Mouse (Mus musculus) intestine, embryonic 16.5 days (tissue): ENCODE data around the gene Rab11a. TPM values are rescaled to one million over a fixed set of nuclear protein-coding genes. Genes with fewer than 3 reads are reported as not detected.

Source experiments
- ATAC-seq: fragments of 200-750 bp; cut with Nextera tagmentation; 2 replicates; pipeline ENCODE4 v1.8.0; 2017; ENCODE audit warnings: moderate TSS enrichment, moderate library complexity
- H3K27ac ChIP-seq: fragments of 300-500 bp; sonication (generic); 2 replicates; pipeline ENCODE4 v1.5.1; 2014; ENCODE audit warnings: mild to moderate bottlenecking, low read length
- H3K27me3 ChIP-seq: fragments of 300-500 bp; sonication (generic); replicated peaks from 2 replicates; pipeline ENCODE4 v1.6.1; 2014; ENCODE audit warnings: low read length, control low read depth, mixed read lengths; ENCODE audit not compliant: control insufficient read depth, insufficient read depth
- H3K36me3 ChIP-seq: fragments of 300-500 bp; sonication (generic); 2 replicates; pipeline ENCODE4 v1.6.1; 2014; ENCODE audit warnings: low read length, control low read depth; ENCODE audit not compliant: control insufficient read depth, insufficient read depth
- H3K4me1 ChIP-seq: fragments of 300-500 bp; sonication (generic); 2 replicates; pipeline ENCODE4 v1.6.1; 2014; ENCODE audit warnings: low read length, control low read depth, mixed read lengths; ENCODE audit not compliant: control insufficient read depth, insufficient read depth
- H3K4me2 ChIP-seq: fragments of 300-500 bp; sonication (generic); 2 replicates; pipeline ENCODE4 v1.6.1; 2014; ENCODE audit warnings: low read depth, low read length, control low read depth
- H3K4me3 ChIP-seq: fragments of 300-500 bp; sonication (generic); 2 replicates; pipeline ENCODE4 v1.5.1; 2014; ENCODE audit warnings: mild to moderate bottlenecking, low read length
- H3K9ac ChIP-seq: fragments of 300-500 bp; sonication (generic); 2 replicates; pipeline ENCODE4 v1.6.1; 2014; ENCODE audit warnings: low read depth, low read length
- H3K9me3 ChIP-seq: fragments of 300-500 bp; sonication (generic); 2 replicates; pipeline ENCODE4 v1.6.1; 2016; ENCODE audit warnings: low read length, control low read depth; ENCODE audit not compliant: control insufficient read depth
- WGBS: fragments of 180-500 bp; shearing (Covaris S2); extraction: QIAGEN DNeasy Blood & Tissue Kit; methylation state at CpG from one replicate; pipeline ENCODE4 v1.1.7; 2014; 5-methylcytosine and 5-hydroxymethylcytosine counted together
- polyA plus RNA-seq: library from polyadenylated mRNA; unstranded; fragments of >200 nt; fragmentation: Nextera tagmentation; extraction: Ambion mirVana; gene quantifications from 2 replicates; pipeline ENCODE4 v1.2.1, GENCODE M21; 2015

The Rab11a gene
- polyA plus RNA-seq: 645 and 812 TPM in 2 replicates

- Histone ChIP-seq H3K4me2 (peak within 1 kb of the TSS; percentile 75), H3K36me3 (no peaks in the 10 kb centered on the region), H3K4me1 (0 out of 2 replicates have a peak, but pooled peaks cover 4% of the 10 kb centered on the region), H3K9ac (peak within 1 kb of the TSS; percentile 95), H3K27me3 (no peaks in the 10 kb centered on the region), H3K4me3 (peak within 1 kb of the TSS; percentile 99), H3K27ac (peak within 1 kb of the TSS; percentile 96), H3K9me3 (no peaks in the 10 kb centered on the region)
- ATAC-seq: peak; percentile 96
- under 1% methylated on average over 61 of the region's 61 CpGs for WGBS
Measured at GRCm38 (mm10) chr9:64737406-64738201, at the start of gene Rab11a. Gene Rab11a (minus strand): TSS chr9:64737758.

DNA sequence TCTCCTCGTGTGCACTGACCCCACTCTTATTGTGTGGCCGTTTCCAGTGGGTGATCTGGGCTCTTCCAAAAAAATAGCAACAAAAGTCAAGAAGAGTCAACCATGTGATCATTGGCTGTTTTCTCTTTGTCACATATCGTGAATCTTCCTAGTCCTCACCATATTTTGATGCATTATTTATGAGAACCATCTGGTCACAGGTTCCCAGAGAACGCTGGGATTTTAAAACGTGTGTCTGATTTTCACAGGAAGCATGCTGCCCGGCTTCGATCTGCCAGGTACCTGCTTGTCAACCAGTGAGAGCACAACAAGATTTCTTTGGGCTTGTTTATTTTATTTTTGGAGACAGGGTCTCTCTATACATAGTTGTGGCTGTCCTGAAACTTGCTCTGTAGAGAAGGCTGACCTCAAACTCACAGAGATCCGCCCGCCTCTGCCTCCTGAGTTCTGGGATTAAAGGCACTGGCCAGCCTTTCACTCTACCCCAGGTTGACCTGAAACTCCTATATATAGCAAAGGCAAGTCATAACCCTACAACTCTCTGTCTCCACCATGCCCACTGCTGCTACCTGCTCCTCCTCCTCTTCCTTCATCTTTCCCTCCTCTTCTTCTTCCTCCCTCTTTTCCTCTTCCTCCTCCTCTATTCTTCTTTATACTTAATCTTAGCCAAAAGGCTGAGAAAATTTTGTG, 48.8 kb upstream of the Rab11a start:
- WGBS: 79% methylated on average over 9 of the region's 9 CpGs
- Histone ChIP-seq H3K36me3 (no peaks in the 10 kb centered on the region), H3K27ac (no peak overlapping the region), H3K4me2 (no peak overlapping the region), H3K9me3 (no peaks in the 10 kb centered on the region), H3K9ac (no peak overlapping the region), H3K4me1 (no peaks in the 10 kb centered on the region), H3K4me3 (no peak overlapping the region), H3K27me3 (no peaks in the 10 kb centered on the region)
- no peak for ATAC-seq

DNA sequence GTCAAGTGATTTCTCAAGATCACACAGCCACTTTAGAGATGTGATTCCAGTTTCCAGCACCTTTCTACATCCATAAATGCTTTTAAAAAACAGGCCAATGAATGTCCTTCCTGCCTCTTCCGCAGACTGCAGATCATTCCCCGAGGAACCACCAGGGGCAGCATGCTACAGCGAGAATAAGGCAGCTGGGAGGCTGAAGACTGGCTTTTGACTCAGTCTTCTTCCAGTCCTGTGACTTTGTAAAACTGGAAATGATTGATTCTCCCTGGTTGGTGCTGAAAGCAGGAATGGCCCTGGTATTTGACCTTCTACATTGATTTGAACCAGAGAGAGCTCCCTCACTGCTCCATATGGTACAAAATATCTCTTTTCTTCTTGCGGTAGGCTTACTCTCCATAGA, 47.3 kb upstream of the Rab11a start:
- Histone ChIP-seq H3K4me2 (no peak overlapping the region), H3K4me1 (no peaks in the 10 kb centered on the region), H3K27me3 (no peaks in the 10 kb centered on the region), H3K9me3 (no peaks in the 10 kb centered on the region), H3K36me3 (no peaks in the 10 kb centered on the region), H3K27ac (no peak overlapping the region), H3K9ac (no peak overlapping the region), H3K4me3 (no peak overlapping the region)
- WGBS: 38% methylated on average over 4 of the region's 4 CpGs
- no peak for ATAC-seq

DNA sequence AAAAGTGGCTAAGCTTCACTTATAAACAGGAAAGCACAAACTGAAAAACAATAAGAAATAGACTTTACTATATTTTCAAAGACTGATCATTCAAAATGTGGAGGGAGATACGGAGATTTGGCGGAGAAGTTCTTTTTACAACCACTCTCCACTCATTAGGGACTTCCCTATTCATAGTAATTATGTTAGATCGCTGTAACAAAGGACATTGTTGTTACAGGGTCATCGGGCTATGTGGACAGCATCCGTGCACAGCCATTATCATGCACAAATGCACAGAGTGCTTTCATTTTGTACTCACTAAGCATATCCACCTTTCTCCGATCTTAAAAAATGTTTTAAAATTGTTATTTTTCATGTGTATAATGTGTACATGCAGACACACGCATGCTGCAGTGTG, 46.0 kb upstream of the Rab11a start:
- no peak overlapping the region for H3K27ac ChIP-seq
- WGBS: 80% methylated on average over 7 of the region's 7 CpGs
- H3K9ac ChIP-seq: no peak overlapping the region
- no peaks in the 10 kb centered on the region for H3K27me3 ChIP-seq
- H3K9me3 ChIP-seq: no peaks in the 10 kb centered on the region
- ATAC-seq: no peak
- no peak overlapping the region for H3K4me3 ChIP-seq
- H3K4me1 ChIP-seq: no peaks in the 10 kb centered on the region
- H3K36me3 ChIP-seq: no peaks in the 10 kb centered on the region
- no peak overlapping the region for H3K4me2 ChIP-seq

- WGBS: 32% methylated on average over 7 of the region's 7 CpGs
- Histone ChIP-seq H3K27me3 (no peaks in the 10 kb centered on the region), H3K4me1 (peaks cover under 1% of the 10 kb centered on the region; the same call in 1 of the 2 replicates), H3K9ac (no peak overlapping the region), H3K27ac (no peak overlapping the region), H3K9me3 (no peaks in the 10 kb centered on the region), H3K4me2 (no peak overlapping the region), H3K4me3 (no peak overlapping the region), H3K36me3 (no peaks in the 10 kb centered on the region)
- no peak for ATAC-seq
Measured at GRCm38 (mm10) chr9:64779628-64780027, 42.1 kb upstream of the Rab11a start.

- WGBS: 70% methylated on average over 1 of the region's 1 CpGs
- no peaks in the 10 kb centered on the region for H3K9me3 ChIP-seq
- H3K27ac ChIP-seq: no peak overlapping the region
- no peak overlapping the region for H3K4me2 ChIP-seq
- H3K4me1 ChIP-seq: peaks cover 6% of the 10 kb centered on the region; the same call in 1 of the 2 replicates
- no peaks in the 10 kb centered on the region for H3K36me3 ChIP-seq
- no peaks in the 10 kb centered on the region for H3K27me3 ChIP-seq
- H3K4me3 ChIP-seq: no peak overlapping the region
- no peak overlapping the region for H3K9ac ChIP-seq
- no peak for ATAC-seq
Measured at GRCm38 (mm10) chr9:64778151-64778550, 40.6 kb upstream of the Rab11a start.

- Histone ChIP-seq H3K4me2 (no peak overlapping the region), H3K4me3 (no peak overlapping the region), H3K36me3 (no peaks in the 10 kb centered on the region), H3K9ac (no peak overlapping the region), H3K27ac (no peak overlapping the region), H3K4me1 (peaks cover 6% of the 10 kb centered on the region; the same call in 1 of the 2 replicates), H3K27me3 (no peaks in the 10 kb centered on the region), H3K9me3 (no peaks in the 10 kb centered on the region)
- 83% methylated on average over 4 of the region's 4 CpGs for WGBS
- ATAC-seq: no peak
Measured at GRCm38 (mm10) chr9:64777441-64777987, 40.0 kb upstream of the Rab11a start.

GRCm38 (mm10) chr9:64775491-64775890, 37.9 kb upstream of the Rab11a start:
- peaks cover 6% of the 10 kb centered on the region; the same call in 1 of the 2 replicates for H3K4me1 ChIP-seq
- 80% methylated on average over 4 of the region's 4 CpGs for WGBS
- no peak for ATAC-seq
- H3K9me3 ChIP-seq: no peaks in the 10 kb centered on the region
- no peaks in the 10 kb centered on the region for H3K27me3 ChIP-seq
- H3K36me3 ChIP-seq: no peaks in the 10 kb centered on the region
- no peak overlapping the region for H3K4me2 ChIP-seq
- H3K9ac ChIP-seq: no peak overlapping the region
- no peak overlapping the region for H3K27ac ChIP-seq
- no peak overlapping the region for H3K4me3 ChIP-seq

GRCm38 (mm10) chr9:64774883-64775282, 37.3 kb upstream of the Rab11a start:
- no peaks in the 10 kb centered on the region for H3K9me3 ChIP-seq
- H3K9ac ChIP-seq: peak overlapping the region; percentile 37; the same call in 1 of the 2 replicates
- 66% methylated on average over 2 of the region's 2 CpGs for WGBS
- H3K36me3 ChIP-seq: no peaks in the 10 kb centered on the region
- H3K4me3 ChIP-seq: no peak overlapping the region
- ATAC-seq: no peak
- H3K27ac ChIP-seq: 0 out of 2 replicates have a peak overlapping the region, but pooled peaks have one; percentile 23
- H3K4me1 ChIP-seq: peaks cover 6% of the 10 kb centered on the region; the same call in 1 of the 2 replicates
- H3K27me3 ChIP-seq: no peaks in the 10 kb centered on the region
- H3K4me2 ChIP-seq: no peak overlapping the region
